10 mouse cellular contexts compared by ENCODE assay signal in the genomic region with DNA sequence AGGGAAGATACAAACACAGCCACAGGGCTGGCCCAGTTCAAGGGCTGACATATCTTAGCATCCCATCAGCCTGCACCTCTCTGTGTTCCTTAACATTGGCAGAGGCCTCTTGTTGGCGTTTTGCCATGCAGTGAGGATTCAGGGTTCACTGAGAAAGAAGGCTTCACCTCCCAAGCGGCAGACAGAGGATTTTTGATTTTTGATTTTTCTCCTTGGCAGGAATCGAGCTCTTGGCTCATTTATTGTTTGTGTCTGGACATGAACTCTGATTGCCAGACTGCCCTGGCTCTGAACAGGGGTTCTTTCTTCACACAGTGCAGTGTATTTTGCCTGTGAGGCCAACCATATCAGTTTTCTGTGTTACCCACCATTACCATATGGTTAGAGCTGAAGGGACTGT.
DNase-seq lines count a peak whose midpoint lies in the region; ATAC-seq and TF ChIP-seq lines count a peak whose summit lies in the region.
"Had no signal": no experiment of that assay in that cellular context is flagged by ENCODE, and none has a peak within 500 bp of the region (broad histone marks: within the 10 kb centered on the region; RNA-seq: fewer than 3 reads in every experiment).

No protein-coding gene starts in this region.

- ATAC-seq in frontal cortex, adult (ENCODE audit: low TSS enrichment), result no peak
- ATAC-seq in lung, embryonic 16.5 days (ENCODE audit: low read depth), result peak; percentile 95

- WGBS in lung, adult 2 months, result 62% methylated on average over 3 of the region's 3 CpGs
- 47% methylated on average over 3 of the region's 3 CpGs for WGBS in lung, embryonic 16.5 days

- TF ChIP-seq CTCF in lung, adult 2 months (IDR thresholded peaks at IDR 0.05; ENCODE audit: insufficient read depth, low read length), result no peak

- H3K9ac ChIP-seq in lung, embryonic 16.5 days (ENCODE audit: low read length), result no peak overlapping the region
- H3K9ac ChIP-seq: stomach, embryonic 15.5 days had no signal

- H3K4me3 ChIP-seq in lung, adult 2 months (replicated peaks; ENCODE audit: extremely low read depth, low read depth, low read length), result no peak overlapping the region
- no peak overlapping the region for H3K4me3 ChIP-seq in lung, embryonic 16.5 days (ENCODE audit: low read length)
- H3K4me3 ChIP-seq: stomach, embryonic 15.5 days had no signal

- no peaks in the 10 kb centered on the region for H3K4me1 ChIP-seq in lung, adult 2 months (ENCODE audit: control insufficient read depth, insufficient read depth, low read length)
- no peaks in the 10 kb centered on the region; the same call in 1 of the 2 replicates for H3K4me1 ChIP-seq in lung, embryonic 16.5 days (replicated peaks; ENCODE audit: control insufficient read depth, insufficient read depth, low read length)
- H3K4me1 ChIP-seq: stomach, embryonic 15.5 days had no signal

- TF ChIP-seq POLR2A in lung, adult 2 months (IDR thresholded peaks at IDR 0.05; ENCODE audit: borderline replicate concordance, extremely low read depth, low read depth, low read length), result no peak

- H3K27ac ChIP-seq in lung, embryonic 16.5 days (ENCODE audit: low read length), result no peak overlapping the region
- H3K27ac ChIP-seq: stomach, embryonic 15.5 days had no signal

- no peaks in the 10 kb centered on the region for H3K27me3 ChIP-seq in lung, embryonic 16.5 days (ENCODE audit: control insufficient read depth, insufficient read depth, low read depth, low read length)
- H3K27me3 ChIP-seq: CH12.LX; stomach, embryonic 15.5 days had no signal

- H3K36me3 ChIP-seq in lung, embryonic 16.5 days (ENCODE audit: control insufficient read depth, insufficient read depth, low read length), result no peaks in the 10 kb centered on the region
- H3K36me3 ChIP-seq: stomach, embryonic 15.5 days had no signal

- no peaks in the 10 kb centered on the region for H3K9me3 ChIP-seq in lung, embryonic 16.5 days (ENCODE audit: control insufficient read depth, low read length)
- H3K9me3 ChIP-seq: stomach, embryonic 15.5 days had no signal

- H3K4me2 ChIP-seq in lung, embryonic 16.5 days (ENCODE audit: low read depth, low read length), result no peak overlapping the region
- H3K4me2 ChIP-seq: stomach, embryonic 15.5 days had no signal

- DNase-seq in frontal cortex, postnatal 10 days (ENCODE audit: low spot score in 2 of 2), result peak; percentile 5 to 25
- DNase-seq in lung, adult 18-20 months, result peak; percentile 15 to 20
- no peak for DNase-seq in lung, adult 2 months
- DNase-seq in cerebellum, adult 9-11 months, result peak; percentile 72
- no peak for DNase-seq in thymus, postnatal 0 days (ENCODE audit: low spot score)
- no peak for DNase-seq in spleen, postnatal 14 days (ENCODE audit: low spot score in 2 of 2)

Comparison
In these comparisons a context has a peak if more than half of its experiments do, and no peak if none do; other contexts are left out.
1. DNase-seq: peak in frontal cortex, postnatal 10 days (2 of 2), lung, adult 18-20 months (2 of 2) and cerebellum, adult 9-11 months (single experiment); none in lung, adult 2 months (single experiment), thymus, postnatal 0 days (single experiment) and spleen, postnatal 14 days (0 of 2).